Mouse (Mus musculus) brain, adult 2 months (tissue): ENCODE data around the gene Tbc1d21.
A peak's percentile ranks its signal among the peaks of the same experiment; 100 is the strongest.

Source experiments
- DNase-seq: peaks from one replicate; pipeline ENCODE4 v3.0.0; 2011; ENCODE audit warnings: low read depth, low spot score

The Tbc1d21 gene

DNA sequence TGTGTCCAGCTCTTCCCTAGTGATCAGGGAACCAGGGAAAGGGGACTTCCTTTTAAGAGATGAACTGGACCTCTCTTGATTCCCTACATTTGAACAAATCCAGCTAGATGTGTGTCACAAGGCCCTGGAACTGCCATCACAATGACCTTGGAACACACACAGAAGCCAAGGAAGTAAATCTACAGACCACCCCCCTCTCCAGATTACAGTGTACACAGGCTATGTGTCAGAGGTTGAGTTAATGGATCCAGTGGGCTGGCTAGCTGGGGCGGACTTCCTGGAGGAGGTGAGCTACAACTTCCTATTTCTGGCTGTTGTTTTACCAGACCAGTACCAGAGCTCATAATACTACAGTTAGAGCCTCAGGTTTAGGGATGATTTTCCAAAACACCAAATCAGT is at the start of gene Tbc1d21:
Gene Tbc1d21, minus strand, starts transcription at position 101 of the 400 bp plus-strand sequence.
- no peak for DNase-seq

- no peak for DNase-seq
These were observed 41.3 kb upstream of the Tbc1d21 start for GRCm38 (mm10) chr9:58411556-58411955.

DNA sequence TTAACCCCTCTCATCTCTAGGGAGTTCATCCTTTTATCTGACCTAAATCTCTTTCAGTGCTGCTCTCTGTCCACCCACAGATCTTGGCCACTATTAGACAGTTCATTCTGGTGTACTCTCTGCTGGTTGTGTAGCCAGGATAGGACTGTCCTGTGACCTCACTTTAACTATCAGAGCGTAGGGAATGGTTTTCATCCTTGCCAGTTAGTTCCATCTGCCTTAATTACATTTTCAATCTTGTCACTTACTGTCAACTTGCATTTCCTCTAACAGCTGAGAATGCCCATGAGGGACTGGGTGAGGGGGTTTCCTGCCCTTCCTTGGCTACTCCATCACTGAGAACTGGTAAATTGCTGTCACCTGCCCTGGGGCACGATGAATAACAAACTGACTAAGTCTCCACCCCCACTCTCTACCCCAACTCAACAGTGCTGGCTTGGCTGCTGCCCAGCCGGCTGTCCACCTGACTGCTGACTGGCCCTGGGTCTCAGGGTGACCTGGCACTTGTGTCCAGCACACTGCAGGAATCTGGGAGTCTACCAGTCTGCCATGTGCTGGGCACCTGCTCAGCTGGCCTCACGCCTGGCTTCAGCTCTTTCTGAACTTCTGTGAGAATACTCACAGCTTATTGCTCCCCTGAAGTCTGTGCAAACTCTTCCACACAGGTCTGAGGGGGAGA is 39.9 kb upstream of the Tbc1d21 start:
- DNase-seq, result peak; percentile 93

DNA sequence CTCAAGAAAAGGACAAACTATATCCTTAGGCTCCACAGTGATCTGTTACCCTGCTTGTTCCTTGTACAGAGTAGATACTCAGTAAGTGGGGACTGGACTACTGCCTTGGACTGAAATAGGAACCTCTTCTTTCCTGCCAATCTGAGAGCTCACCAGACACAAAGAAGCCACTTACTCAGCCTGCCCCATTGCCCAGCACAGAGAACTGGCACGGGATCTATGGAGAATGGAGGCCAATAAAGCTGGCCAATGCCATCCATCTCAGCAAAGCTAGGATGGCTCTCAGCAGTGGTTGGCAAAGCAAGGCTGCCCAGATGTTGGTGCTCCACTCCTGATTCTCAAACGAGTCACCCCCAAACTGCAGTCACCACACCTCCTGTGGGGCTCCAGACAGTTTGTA is 39.0 kb upstream of the Tbc1d21 start:
- DNase-seq, result peak; percentile 79

DNA sequence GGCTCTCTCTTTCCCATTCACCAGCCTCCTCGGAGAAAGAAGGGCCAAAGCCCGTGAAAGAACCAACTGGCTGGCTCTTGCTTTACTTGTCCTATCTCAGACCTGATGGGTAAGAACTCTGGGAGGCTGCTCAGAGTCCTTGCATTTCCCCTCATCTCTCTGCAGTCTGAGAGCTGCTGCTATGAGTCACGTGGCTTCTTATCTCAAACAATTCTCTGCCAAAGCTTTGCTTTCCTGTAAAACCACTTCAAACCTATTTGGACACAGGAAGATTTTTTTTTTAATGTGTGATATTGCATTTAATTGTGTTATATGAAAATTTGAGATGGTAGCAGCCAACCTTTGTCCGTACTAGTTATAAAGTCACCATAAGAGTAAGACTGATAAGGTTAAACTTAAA is 34.2 kb upstream of the Tbc1d21 start:
- DNase-seq, result no peak

DNA sequence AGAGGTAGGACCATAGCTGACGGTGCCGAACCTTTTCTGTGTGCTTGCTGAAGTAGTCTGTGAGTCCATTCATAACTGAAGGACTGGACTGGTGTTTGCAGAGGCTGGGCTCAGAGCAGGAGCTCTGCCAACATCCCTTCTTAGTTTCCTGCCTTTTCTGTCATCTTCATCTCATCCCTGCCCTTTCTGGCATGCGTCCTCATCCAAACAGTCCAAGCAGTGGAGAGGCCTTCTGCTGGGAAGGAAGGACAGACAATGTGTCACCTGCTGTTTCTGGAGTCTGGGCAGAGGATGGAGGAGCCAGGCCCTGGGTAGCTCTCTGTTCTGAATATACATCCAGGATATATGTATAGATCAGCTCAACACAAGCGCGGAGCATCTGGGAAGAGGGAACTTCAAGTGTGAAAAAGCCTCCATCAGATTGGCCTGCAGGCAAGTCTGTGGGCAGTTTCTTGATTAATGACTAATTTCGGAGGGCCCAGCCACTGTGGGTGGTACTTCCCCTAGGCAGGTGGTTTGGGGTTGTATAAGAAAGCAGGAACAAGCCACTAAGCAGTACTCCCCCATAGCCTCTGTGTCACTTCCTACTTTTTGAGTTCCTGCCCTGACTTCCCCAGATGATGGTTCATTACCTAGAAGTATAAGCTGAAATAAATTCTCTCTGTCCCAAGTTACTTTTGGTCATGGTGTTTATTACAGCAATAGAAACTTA is 31.3 kb upstream of the Tbc1d21 start:
- no peak for DNase-seq

GRCm38 (mm10) chr9:58399609-58400008 is 29.4 kb upstream of the Tbc1d21 start:
- no peak for DNase-seq

- DNase-seq, result no peak
These were observed 24.4 kb upstream of the Tbc1d21 start for GRCm38 (mm10) chr9:58394605-58395004.

GRCm38 (mm10) chr9:58393875-58394274 is 23.6 kb upstream of the Tbc1d21 start:
- DNase-seq, result peak; percentile 92

- DNase-seq, result no peak
These were observed 18.1 kb upstream of the Tbc1d21 start for GRCm38 (mm10) chr9:58388381-58388780.

DNA sequence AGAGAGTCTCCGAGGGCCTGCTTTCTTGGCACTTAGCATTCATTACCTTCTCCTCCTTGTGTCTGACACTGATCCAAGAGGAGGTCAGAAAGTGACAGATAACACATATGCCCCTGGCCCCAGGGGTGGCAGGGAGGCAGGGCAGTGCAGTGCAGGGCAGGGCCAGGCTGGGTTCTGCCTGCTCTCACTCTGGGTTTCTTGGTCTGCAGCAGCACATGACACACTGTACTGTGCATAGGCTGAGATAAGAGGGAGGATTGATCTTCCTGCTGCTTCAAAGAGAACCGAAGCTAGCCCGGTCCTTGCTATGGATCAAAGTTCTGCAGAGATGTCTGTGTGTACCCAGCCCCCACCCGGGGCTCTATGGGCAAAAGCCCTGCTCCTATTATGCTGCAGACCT is 8.6 kb upstream of the Tbc1d21 start:
- DNase-seq, result no peak

DNA sequence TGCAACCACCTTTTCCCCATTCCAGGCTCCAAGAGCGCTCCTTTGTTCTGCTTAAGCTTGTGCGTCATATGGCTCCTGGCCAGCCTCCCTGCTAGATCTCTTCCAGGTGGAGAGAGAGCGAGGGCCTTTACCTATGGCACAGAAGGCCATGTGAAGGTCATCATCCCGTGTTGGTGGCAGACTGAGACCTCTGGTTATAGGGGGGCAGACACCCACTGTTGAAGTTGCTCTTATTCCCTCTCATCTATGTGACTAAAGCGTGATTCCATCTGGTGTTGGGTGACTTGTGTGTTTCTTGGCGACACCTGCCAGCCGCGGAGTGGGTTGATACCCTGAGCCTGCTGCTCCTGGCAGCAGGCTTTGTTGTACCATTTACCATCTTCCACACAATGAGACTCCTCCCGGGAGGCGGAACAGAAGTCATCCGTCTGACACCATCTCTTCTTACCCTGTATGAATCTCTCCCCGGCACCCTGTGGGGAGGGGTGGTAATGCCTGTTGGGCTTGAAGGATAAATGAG is 3.7 kb upstream of the Tbc1d21 start:
- peak; percentile 89 for DNase-seq

- DNase-seq, result peak; percentile 72
These were observed 1.7 kb upstream of the Tbc1d21 start for GRCm38 (mm10) chr9:58371914-58372313.

DNA sequence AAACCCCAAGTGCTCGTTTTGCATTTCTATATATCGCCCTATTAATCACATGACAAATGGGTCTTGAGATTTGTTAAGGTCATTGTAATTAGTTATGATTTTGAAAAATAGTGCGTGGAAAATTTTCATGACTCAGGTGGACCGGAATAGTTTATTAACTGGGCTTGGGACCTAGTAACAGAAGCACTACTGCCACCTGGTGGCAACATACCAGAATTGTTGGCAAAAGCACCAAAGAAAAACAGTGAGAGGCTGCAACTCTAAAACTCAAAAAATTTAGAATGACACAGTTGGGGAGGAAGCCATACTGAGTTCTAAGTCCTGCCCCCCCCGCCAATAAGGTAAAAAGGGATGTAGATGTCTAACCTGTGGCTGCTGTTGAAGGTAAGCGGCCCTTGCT is 611 bp downstream of the Tbc1d21 start:
- peak; percentile 76 for DNase-seq

DNA sequence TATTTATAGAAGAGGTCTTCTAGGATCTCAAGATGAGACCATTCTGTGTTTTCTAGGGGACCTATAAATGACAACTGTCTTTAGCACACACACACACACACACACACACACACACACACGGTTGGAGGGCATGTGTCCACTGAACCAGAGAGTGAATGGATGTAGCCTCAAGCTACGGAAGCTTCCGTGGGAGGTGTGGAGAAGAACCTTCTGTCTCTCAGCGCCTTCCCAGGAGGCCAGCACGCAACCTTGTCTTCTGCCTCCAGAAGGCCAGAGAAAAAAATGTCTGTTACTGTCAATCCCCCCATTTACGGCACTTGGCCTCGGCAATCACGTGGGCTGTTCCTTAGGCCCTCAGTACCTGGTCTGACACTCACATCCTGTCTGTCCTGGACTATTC is 5.9 kb downstream of the Tbc1d21 start:
- DNase-seq, result peak; percentile 53

- no peak for DNase-seq
These were observed 8.3 kb downstream of the Tbc1d21 start for GRCm38 (mm10) chr9:58361956-58362355.

DNA sequence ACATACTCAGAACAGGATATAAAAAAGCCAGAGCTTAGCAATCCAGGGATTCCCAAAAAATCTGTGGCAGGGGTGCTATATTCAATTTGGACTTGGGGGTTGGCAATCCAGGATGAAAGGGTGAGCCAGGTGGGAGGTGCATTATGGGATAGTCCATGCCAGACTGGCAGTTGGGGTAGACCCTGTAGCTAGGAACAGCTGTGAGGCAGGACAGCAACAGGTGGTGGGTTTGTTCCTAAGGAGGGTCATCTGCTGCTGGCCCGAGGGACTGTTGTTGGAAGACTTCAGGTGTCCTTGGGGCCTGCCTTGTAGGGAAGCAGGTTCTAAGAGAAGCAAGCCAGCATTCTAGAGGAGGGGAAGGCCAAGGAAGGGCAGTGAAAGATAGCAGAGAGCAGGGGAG is 8.9 kb downstream of the Tbc1d21 start:
- DNase-seq, result no peak

GRCm38 (mm10) chr9:58355262-58356050 is 14.8 kb downstream of the Tbc1d21 start:
- no peak for DNase-seq

DNA sequence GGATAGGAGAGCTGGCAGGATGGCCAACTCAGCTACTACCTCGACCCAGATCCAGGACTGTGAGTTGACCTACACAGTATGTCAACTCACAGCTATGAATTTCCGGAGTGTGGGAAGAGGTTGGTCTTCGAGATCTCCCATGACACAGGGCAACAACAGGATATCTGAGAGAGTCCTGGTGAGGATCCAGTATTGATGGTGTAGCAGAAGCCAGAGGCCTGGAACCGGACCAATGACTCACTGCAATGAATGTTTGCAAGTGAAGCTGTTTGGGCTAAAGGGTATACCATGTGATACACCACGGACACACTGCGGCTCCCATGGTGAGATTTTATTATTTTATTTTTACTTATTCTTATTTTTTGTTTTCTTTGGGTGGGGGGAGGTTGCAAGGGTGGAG is 15.6 kb downstream of the Tbc1d21 start:
- DNase-seq, result no peak

GRCm38 (mm10) chr9:58353224-58353623 is 17.0 kb downstream of the Tbc1d21 start:
- no peak for DNase-seq

DNA sequence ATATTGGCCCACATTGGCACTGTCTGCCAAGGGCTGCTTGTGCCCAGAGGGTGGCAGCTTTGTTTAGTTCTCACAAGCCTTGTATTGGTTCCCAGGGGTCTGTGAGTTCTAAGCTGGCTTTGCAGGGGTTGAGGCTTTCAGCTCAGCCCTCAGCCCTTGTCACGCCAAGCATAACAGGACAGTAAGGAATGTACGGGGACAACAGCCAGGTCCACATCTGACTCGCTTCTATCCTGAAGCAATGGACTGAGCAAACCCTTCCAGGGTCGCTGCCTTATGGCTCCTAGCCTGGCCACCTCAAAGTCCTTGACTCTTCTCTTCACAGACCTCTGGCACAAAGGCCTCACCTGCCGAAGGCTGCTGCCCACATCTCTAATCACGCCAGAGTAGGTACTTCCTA is 22.5 kb downstream of the Tbc1d21 start:
- DNase-seq, result no peak

DNA sequence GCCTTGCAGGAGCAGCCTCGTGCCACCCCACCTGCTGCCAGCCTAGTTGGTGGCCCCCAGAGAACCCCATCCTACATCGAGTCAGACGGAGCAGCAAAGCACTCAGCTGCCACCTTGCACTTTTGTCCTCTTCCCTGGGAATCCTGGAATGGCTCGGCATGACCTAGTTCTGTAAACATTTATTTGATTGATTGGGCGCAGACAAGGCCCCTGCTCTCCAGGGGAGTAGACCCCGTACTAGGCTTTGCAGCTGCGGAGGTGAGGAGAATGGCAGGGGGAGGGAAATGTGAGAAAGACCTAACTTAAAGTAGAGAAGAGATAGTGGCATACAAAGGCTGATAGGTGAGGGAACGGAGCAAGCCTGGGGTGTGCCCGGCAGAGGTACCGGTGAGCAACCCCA is 23.8 kb downstream of the Tbc1d21 start:
- peak; percentile 42 for DNase-seq
